Mouse (Mus musculus) cortical plate, adult 2 months (tissue): ENCODE results near the gene Hmgcll1. TPM values are rescaled to one million over a fixed set of nuclear protein-coding genes. Genes with fewer than 3 reads are reported as not detected.

ENCODE experiments used
- H3K27ac ChIP-seq: fragments of 200-500 bp; 2 replicates; pipeline ENCODE4 v1.5.1; 2012; ENCODE audit warnings: low read length, control low read depth, inconsistent platforms; ENCODE audit not compliant: insufficient read depth
- H3K4me1 ChIP-seq: fragments of 200-500 bp; 2 replicates; pipeline ENCODE4 v1.6.1; 2011; ENCODE audit warnings: low read length; ENCODE audit not compliant: control insufficient read depth, insufficient read depth
- H3K4me3 ChIP-seq: fragments of 200-500 bp; 2 replicates; pipeline ENCODE4 v1.5.1; 2011; ENCODE audit warnings: mild to moderate bottlenecking, low read length, control low read depth; ENCODE audit not compliant: insufficient read depth
- CTCF ChIP-seq: fragments of 200-500 bp; IDR thresholded peaks from 2 replicates; pipeline ENCODE4 v1.5.1; 2011; ENCODE audit warnings: mild to moderate bottlenecking, control low read depth, low read length; ENCODE audit not compliant: insufficient read depth; ENCODE audit errors: extremely low read depth
- POLR2A ChIP-seq: fragments of 200-500 bp; IDR thresholded peaks from 2 replicates; pipeline ENCODE4 v1.6.1; 2011; ENCODE audit warnings: mild to moderate bottlenecking, low read length, control low read depth; ENCODE audit not compliant: insufficient read depth; ENCODE audit errors: extremely low read depth
- polyA plus RNA-seq: library from polyadenylated mRNA; depleted of rRNA; stranded (reverse); fragments of >200 nt; gene quantifications from 2 replicates; pipeline ENCODE4 v1.2.3, GENCODE M21; 2012

Gene Hmgcll1
- polyA plus RNA-seq, 1 experiment, result 13.5 TPM

GRCm38 (mm10) chr9:76015971-76016370, 1.3 kb downstream of the Hmgcll1 start:
- H3K4me1 ChIP-seq, result peaks cover 2% of the 10 kb centered on the region; the same call in 1 of the 2 replicates
- no peak overlapping the region for H3K4me3 ChIP-seq
- TF ChIP-seq CTCF (no peak), POLR2A (no peak)
- H3K27ac ChIP-seq, result no peak overlapping the region

DNA sequence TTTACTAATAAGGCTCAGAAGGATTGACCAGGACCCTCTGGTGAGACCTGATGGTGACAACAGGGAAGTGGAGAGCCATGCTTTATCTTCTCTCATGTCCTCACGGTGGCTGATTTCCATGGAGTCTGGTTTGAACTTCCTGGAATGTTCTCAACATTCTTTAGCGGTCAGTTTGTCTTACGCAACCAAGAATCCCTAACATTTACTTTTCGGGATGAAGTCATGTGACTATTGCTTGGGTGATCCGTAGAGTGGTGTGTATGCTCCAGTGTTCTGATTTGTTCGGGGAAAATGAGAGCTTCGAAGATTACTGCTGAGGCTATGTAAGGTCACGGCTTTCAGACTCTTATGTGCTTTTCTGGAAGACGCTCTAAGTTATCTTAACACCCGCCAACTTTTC, 1.9 kb downstream of the Hmgcll1 start:
- H3K4me3 ChIP-seq, result no peak overlapping the region
- H3K4me1 ChIP-seq, result peaks cover 2% of the 10 kb centered on the region; the same call in 1 of the 2 replicates
- TF ChIP-seq POLR2A (no peak), CTCF (no peak)
- no peak overlapping the region for H3K27ac ChIP-seq

DNA sequence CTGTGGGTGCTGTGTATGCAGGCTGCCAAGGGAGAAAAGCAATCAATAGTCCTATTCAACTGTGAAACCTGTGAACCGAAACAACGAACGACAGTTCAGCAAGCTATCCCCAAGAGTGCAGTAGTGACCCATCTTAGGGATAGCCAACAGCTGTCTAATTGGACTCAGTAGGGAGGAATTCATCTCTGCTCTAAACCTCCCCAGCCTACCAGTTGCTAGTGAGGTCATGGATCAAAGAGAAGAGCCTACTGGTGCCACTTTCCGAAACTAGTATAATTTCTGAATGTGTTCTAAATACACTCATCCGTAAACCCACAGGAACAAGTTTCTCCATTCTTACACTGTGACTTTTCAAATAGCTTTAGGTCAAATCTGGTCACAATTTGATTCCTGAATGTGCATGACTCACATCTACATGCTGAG, 8.9 kb downstream of the Hmgcll1 start:
- H3K4me3 ChIP-seq, result no peak overlapping the region
- peaks cover 1% of the 10 kb centered on the region; the same call in 1 of the 2 replicates for H3K4me1 ChIP-seq
- H3K27ac ChIP-seq, result no peak overlapping the region
- TF ChIP-seq POLR2A (no peak), CTCF (no peak)

DNA sequence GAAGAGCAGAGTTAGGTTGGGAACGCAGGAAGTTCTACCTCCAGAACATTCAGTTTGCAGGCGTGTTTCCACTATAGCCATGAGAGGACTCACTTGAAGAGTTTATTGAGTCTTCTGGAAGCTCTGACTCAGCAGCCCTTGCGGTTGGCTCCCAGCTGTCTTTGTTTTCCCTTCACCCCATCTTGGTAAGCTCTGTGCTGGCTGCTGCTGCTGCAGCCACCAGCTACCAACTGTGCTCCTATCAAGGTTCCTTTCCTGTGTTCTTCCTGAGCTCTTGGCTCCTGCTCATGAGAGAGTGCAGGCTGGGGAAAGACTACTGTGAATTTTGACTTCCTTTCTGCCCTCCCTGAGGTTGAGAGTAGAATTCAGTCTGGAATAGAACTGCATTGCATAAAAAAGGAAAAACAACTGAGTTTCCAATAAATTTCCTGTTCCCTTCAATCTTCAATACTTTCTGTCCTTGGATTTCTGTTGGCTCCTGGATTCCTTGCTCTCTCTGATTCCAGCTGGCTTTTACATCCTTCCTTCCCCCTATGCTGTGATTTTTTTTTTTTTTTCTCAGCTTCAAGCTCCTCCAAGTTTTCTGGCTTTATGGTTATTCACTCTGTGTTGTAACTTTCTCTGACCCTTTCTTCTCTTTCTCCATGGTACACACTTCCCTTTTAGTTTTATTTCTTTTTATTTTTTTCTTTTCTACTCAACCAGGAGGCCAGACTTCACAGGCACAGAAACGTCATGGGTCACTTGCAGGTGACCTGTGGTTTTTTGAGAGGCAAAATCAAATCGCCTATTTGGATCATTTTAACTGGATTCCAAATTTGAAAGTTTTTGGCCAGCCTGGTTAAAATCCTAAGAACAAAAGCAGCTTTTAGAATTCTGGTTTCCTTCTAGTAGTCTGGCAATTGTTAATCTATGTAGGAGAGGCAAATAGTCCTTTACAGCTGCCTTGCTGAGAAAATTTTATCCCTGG, 9.9 kb downstream of the Hmgcll1 start:
- H3K4me1 ChIP-seq, result peaks cover 1% of the 10 kb centered on the region; the same call in 1 of the 2 replicates
- no peak overlapping the region for H3K4me3 ChIP-seq
- TF ChIP-seq POLR2A, result no peak
- no peak for TF ChIP-seq CTCF
- no peak overlapping the region for H3K27ac ChIP-seq

GRCm38 (mm10) chr9:76029471-76030199, 15.0 kb downstream of the Hmgcll1 start:
- H3K4me1 ChIP-seq, result no peaks in the 10 kb centered on the region
- TF ChIP-seq CTCF, result no peak
- TF ChIP-seq POLR2A, result no peak
- H3K4me3 ChIP-seq, result no peak overlapping the region
- H3K27ac ChIP-seq, result no peak overlapping the region

DNA sequence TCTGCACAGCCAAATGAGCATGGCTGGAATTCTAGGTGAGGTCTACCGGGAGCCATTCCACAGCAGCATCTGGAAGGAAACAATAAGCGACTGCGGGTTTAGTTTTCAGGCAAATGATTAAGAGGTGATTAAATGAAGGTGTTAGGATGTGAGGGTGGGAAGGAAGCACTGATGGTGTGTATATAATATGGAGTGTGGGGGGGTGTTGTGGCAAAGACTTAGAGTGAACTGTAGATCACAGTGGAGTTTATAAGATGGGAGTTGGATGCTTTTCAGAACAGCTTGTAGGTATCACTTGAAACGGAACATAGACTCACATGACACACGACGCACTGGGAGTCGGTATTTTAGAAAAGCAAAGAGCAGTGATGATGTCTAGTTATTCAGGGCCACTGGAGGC, 20.4 kb downstream of the Hmgcll1 start:
- Histone ChIP-seq H3K4me3 (no peak overlapping the region), H3K27ac (no peak overlapping the region), H3K4me1 (peaks cover 5% of the 10 kb centered on the region)
- TF ChIP-seq POLR2A (no peak), CTCF (no peak)

GRCm38 (mm10) chr9:76038327-76039103, 23.9 kb downstream of the Hmgcll1 start:
- Histone ChIP-seq H3K4me1 (peaks cover 5% of the 10 kb centered on the region), H3K27ac (no peak overlapping the region), H3K4me3 (no peak overlapping the region)
- TF ChIP-seq POLR2A, result no peak
- no peak for TF ChIP-seq CTCF

DNA sequence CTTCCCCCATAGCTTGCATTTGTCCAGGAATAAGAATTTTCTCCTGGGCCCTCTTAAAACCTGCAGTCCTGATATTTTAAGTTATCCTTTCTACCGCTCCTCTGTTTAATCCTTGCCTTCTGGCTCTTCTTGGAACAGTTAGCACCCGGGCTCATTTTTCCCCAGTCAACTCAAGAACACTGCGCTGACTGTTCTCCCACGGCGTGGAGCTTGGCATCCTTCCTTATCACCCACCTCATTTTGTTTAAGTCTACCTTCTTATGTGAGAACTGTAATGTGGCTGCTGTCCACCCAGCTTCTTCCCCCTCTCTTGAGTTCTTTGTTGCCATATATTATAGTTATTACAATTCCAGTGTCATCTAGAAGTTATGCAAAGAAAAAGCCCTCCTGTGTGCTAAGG, 25.1 kb downstream of the Hmgcll1 start:
- Histone ChIP-seq H3K4me3 (no peak overlapping the region), H3K4me1 (peaks cover 5% of the 10 kb centered on the region), H3K27ac (no peak overlapping the region)
- TF ChIP-seq POLR2A (no peak), CTCF (no peak)

DNA sequence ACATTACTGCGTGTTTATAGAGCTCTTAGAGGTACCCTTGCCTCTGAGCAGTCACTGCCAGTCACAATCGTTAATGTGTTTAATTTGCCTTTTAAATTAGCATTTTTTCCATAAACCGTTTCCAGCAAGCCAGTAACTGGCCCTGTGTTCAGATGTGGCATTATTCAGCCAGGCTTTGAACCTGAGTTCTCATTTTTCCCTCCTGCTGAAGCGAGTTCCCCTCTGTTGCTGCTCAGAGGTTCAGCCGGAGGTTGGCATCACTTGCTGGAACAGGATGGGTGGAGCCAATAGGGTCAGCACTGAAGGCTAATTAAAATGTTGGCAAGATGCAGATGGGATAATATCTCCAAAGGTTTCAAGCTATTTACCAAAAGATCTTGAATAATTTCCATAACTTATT, 28.7 kb downstream of the Hmgcll1 start:
- H3K4me3 ChIP-seq, result no peak overlapping the region
- TF ChIP-seq POLR2A, result no peak
- H3K4me1 ChIP-seq, result peaks cover 3% of the 10 kb centered on the region
- no peak overlapping the region for H3K27ac ChIP-seq

GRCm38 (mm10) chr9:76060935-76061334, 46.3 kb downstream of the Hmgcll1 start:
- Histone ChIP-seq H3K4me1 (no peaks in the 10 kb centered on the region; the same call in 1 of the 2 replicates), H3K27ac (no peak overlapping the region), H3K4me3 (no peak overlapping the region)
- TF ChIP-seq POLR2A, result no peak
- TF ChIP-seq CTCF, result no peak
